Comparison of ENCODE assay signal across 11 mouse cellular contexts in genomic region chr9:71317096-71317920, GRCm38 (mm10).
A peak's percentile ranks its signal among the peaks of the same experiment; 100 is the strongest.
DNase-seq lines count a peak whose midpoint lies in the region; ATAC-seq and TF ChIP-seq lines count a peak whose summit lies in the region.
"Had no signal": no experiment of that assay in that cellular context is flagged by ENCODE, and none has a peak within 500 bp of the region (broad histone marks: within the 10 kb centered on the region; RNA-seq: fewer than 3 reads in every experiment).

No protein-coding gene starts in this region.

- H3K9ac ChIP-seq in liver, adult 2 months (ENCODE audit: low read depth, low read length): no peak overlapping the region
- no peak overlapping the region for H3K9ac ChIP-seq in liver, embryonic 11.5 days (ENCODE audit: low read depth, low read length)
- H3K9ac ChIP-seq in hindbrain, postnatal 0 days (replicated peaks; ENCODE audit: low read length): no peak overlapping the region

- H3K27me3 ChIP-seq in liver, adult 2 months (ENCODE audit: control insufficient read depth, insufficient read depth, low read length): no peaks in the 10 kb centered on the region
- no peaks in the 10 kb centered on the region for H3K27me3 ChIP-seq in liver, embryonic 11.5 days (replicated peaks; ENCODE audit: control insufficient read depth, insufficient read depth, low read length)
- no peaks in the 10 kb centered on the region for H3K27me3 ChIP-seq in kidney, adult 2 months (replicated peaks; ENCODE audit: control insufficient read depth, insufficient read depth, low read length)
- no peaks in the 10 kb centered on the region for H3K27me3 ChIP-seq in hindbrain, postnatal 0 days (ENCODE audit: insufficient read depth, low read length)
- H3K27me3 ChIP-seq: CH12.LX had no signal

- H3K9me3 ChIP-seq in liver, embryonic 11.5 days (ENCODE audit: control insufficient read depth, low read length): no peaks in the 10 kb centered on the region
- H3K9me3 ChIP-seq in hindbrain, postnatal 0 days (ENCODE audit: low read length): no peaks in the 10 kb centered on the region

- no peaks in the 10 kb centered on the region for H3K79me2 ChIP-seq in liver, adult 2 months (ENCODE audit: control insufficient read depth, insufficient read depth, low read length)

- DNase-seq in liver, adult 2 months (ENCODE audit: extremely low read depth, low read depth, low spot score): peak; percentile 96
- no peak for DNase-seq in liver, embryonic 11.5 days (ENCODE audit: low spot score)
- peak; percentile 29 for DNase-seq in gastrocnemius, postnatal 10 days
- peak; percentile 93 for DNase-seq in kidney, adult 2 months
- peak; percentile 43 to 60 for DNase-seq in lung, postnatal 4 days
- no peak for DNase-seq in layer of hippocampus, postnatal 10 days (ENCODE audit: low spot score in 2 of 2)
- no peak for DNase-seq in cerebellum, adult 11-12 months
- no peak for DNase-seq in hindbrain, postnatal 0 days (ENCODE audit: low spot score)

- TF ChIP-seq POLR2A in liver, adult 2 months (IDR thresholded peaks at IDR 0.05; ENCODE audit: extremely low read depth, insufficient read depth, low read length): no peak
- TF ChIP-seq POLR2A in kidney, adult 2 months (IDR thresholded peaks at IDR 0.05; ENCODE audit: low read depth, low read length): no peak

- 26% methylated on average over 11 of the region's 11 CpGs for WGBS in liver, adult 2 months
- 70% methylated on average over 11 of the region's 11 CpGs for WGBS in liver, embryonic 11.5 days
- WGBS in kidney, adult 2 months: 57% methylated on average over 11 of the region's 11 CpGs
- 82% methylated on average over 11 of the region's 11 CpGs for WGBS in hindbrain, postnatal 0 days

- ATAC-seq in liver, embryonic 11.5 days (replicated peaks; ENCODE audit: low FRiP score): no peak
- ATAC-seq in hindbrain, postnatal 0 days: no peak
- ATAC-seq: inflammation-experienced regulatory T-cells, adult 6 months had no signal

- peaks cover 26% of the 10 kb centered on the region for H3K4me1 ChIP-seq in liver, adult 2 months (ENCODE audit: control insufficient read depth, insufficient read depth, low read length)
- H3K4me1 ChIP-seq in liver, embryonic 11.5 days (replicated peaks; ENCODE audit: control insufficient read depth, insufficient read depth, low read length): no peaks in the 10 kb centered on the region
- H3K4me1 ChIP-seq in kidney, adult 2 months (ENCODE audit: control insufficient read depth, insufficient read depth, low read length): peaks cover 25% of the 10 kb centered on the region
- no peaks in the 10 kb centered on the region for H3K4me1 ChIP-seq in hindbrain, postnatal 0 days (ENCODE audit: insufficient read depth, low read length)

- no peak overlapping the region for H3K4me3 ChIP-seq in liver, adult 2 months (ENCODE audit: insufficient read depth, low read depth, low read length)
- H3K4me3 ChIP-seq in liver, embryonic 11.5 days (ENCODE audit: low read depth, low read length): no peak overlapping the region
- H3K4me3 ChIP-seq in kidney, adult 2 months (ENCODE audit: insufficient read depth, low read depth, low read length): no peak overlapping the region
- H3K4me3 ChIP-seq in hindbrain, postnatal 0 days (ENCODE audit: low read length): no peak overlapping the region
- H3K4me3 ChIP-seq: erythroblast, embryonic 14.5 days had no signal

- no peak for TF ChIP-seq CTCF in liver, adult 2 months (IDR thresholded peaks at IDR 0.05; ENCODE audit: low read depth, low read length)
- no peak for TF ChIP-seq CTCF in kidney, adult 2 months (conservative IDR thresholded peaks at IDR 0.05; ENCODE audit: insufficient read depth, insufficient read length, low read depth, low read length)
- TF ChIP-seq CTCF in hindbrain, postnatal 0 days (IDR thresholded peaks at IDR 0.05; ENCODE audit: low read depth): no peak

- no peaks in the 10 kb centered on the region for H3K36me3 ChIP-seq in liver, adult 2 months (ENCODE audit: control insufficient read depth, insufficient read depth, low read length)
- no peaks in the 10 kb centered on the region for H3K36me3 ChIP-seq in liver, embryonic 11.5 days (ENCODE audit: control insufficient read depth, insufficient read depth, low read length)
- no peaks in the 10 kb centered on the region for H3K36me3 ChIP-seq in kidney, adult 2 months (ENCODE audit: control insufficient read depth, insufficient read depth, low read length)
- no peaks in the 10 kb centered on the region for H3K36me3 ChIP-seq in hindbrain, postnatal 0 days (ENCODE audit: insufficient read depth, low read length)

- H3K4me2 ChIP-seq in liver, embryonic 11.5 days: no peak overlapping the region
- H3K4me2 ChIP-seq in hindbrain, postnatal 0 days (ENCODE audit: low read depth, low read length): no peak overlapping the region

- H3K27ac ChIP-seq in liver, adult 2 months (replicated peaks; ENCODE audit: insufficient read depth, low read depth, low read length): peak overlapping the region; percentile 61
- H3K27ac ChIP-seq in liver, embryonic 11.5 days (ENCODE audit: low read depth, low read length): no peak overlapping the region
- peak overlapping the region; percentile 69 for H3K27ac ChIP-seq in kidney, adult 2 months (ENCODE audit: insufficient read depth, low read depth, low read length)
- no peak overlapping the region for H3K27ac ChIP-seq in hindbrain, postnatal 0 days

Comparison
In these comparisons a context has a peak if more than half of its experiments do, and no peak if none do; other contexts are left out.
1. DNase-seq: peak in liver, adult 2 months (single experiment), gastrocnemius, postnatal 10 days (single experiment), kidney, adult 2 months (single experiment) and lung, postnatal 4 days (2 of 2); none in liver, embryonic 11.5 days (single experiment), layer of hippocampus, postnatal 10 days (0 of 2), cerebellum, adult 11-12 months (single experiment) and hindbrain, postnatal 0 days (single experiment).
2. H3K27ac ChIP-seq: peak in liver, adult 2 months (single experiment) and kidney, adult 2 months (single experiment); none in liver, embryonic 11.5 days (single experiment) and hindbrain, postnatal 0 days (single experiment).